In the genomic region with DNA sequence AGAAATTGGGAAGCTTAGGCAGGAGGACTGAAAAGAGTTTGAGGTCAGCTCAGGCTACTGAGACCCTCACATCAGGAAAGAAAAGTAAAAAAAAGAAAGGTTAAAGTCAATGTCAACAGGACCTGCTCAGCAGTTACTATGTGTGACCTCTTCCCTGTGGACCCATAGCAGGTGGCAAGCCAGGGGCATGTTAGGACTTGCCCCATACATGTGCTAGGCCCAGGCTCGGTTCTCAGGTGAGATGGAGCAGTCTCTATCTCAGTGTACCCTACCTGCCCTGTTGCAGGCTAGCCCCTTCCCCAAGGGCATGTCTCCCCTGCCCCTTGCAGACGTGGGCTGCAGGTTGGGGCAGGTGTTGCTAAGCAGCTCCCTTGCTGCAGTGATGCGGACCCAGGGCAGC, we compare ENCODE assay signal across 25 mouse cellular contexts. TPM values are rescaled to one million over a fixed set of nuclear protein-coding genes. Genes with fewer than 3 reads are reported as not detected.
DNase-seq lines count a peak whose midpoint lies in the region; ATAC-seq and TF ChIP-seq lines count a peak whose summit lies in the region.
"Had no signal": no experiment of that assay in that cellular context is flagged by ENCODE, and none has a peak within 500 bp of the region (broad histone marks: within the 10 kb centered on the region; RNA-seq: fewer than 3 reads in every experiment).

No protein-coding gene starts in this region.

- no peak overlapping the region for H3K4me3 ChIP-seq in midbrain, embryonic 13.5 days (replicated peaks)
- no peak overlapping the region for H3K4me3 ChIP-seq in midbrain, embryonic 10.5 days
- H3K4me3 ChIP-seq in ES-Bruce4 (ENCODE audit: low read depth, low read length): peak overlapping the region; percentile 10
- H3K4me3 ChIP-seq in stomach, postnatal 0 days (ENCODE audit: low read depth, low read length): no peak overlapping the region
- H3K4me3 ChIP-seq: forebrain, embryonic 10.5 days; forebrain, embryonic 13.5 days; heart, adult 2 months; heart, embryonic 10.5 days; heart, embryonic 13.5 days had no signal

- H3K36me3 ChIP-seq in midbrain, embryonic 13.5 days: peaks cover 85% of the 10 kb centered on the region
- H3K36me3 ChIP-seq in midbrain, embryonic 10.5 days: peaks cover 84% of the 10 kb centered on the region
- peaks cover 40% of the 10 kb centered on the region for H3K36me3 ChIP-seq in ES-Bruce4 (ENCODE audit: control insufficient read depth, insufficient read depth, low read length, poor library complexity, severe bottlenecking)
- H3K36me3 ChIP-seq in stomach, postnatal 0 days (ENCODE audit: control insufficient read depth, insufficient read depth, low read length): peaks cover 50% of the 10 kb centered on the region

- H3K27me3 ChIP-seq in midbrain, embryonic 13.5 days: no peaks in the 10 kb centered on the region
- no peaks in the 10 kb centered on the region for H3K27me3 ChIP-seq in midbrain, embryonic 10.5 days (ENCODE audit: low read depth, poor library complexity, severe bottlenecking)
- H3K27me3 ChIP-seq in ES-Bruce4 (ENCODE audit: control insufficient read depth, insufficient read depth, low read length, poor library complexity, severe bottlenecking): no peaks in the 10 kb centered on the region
- no peaks in the 10 kb centered on the region for H3K27me3 ChIP-seq in stomach, postnatal 0 days (ENCODE audit: control insufficient read depth, insufficient read depth, low read length)
- H3K27me3 ChIP-seq: forebrain, embryonic 13.5 days; heart, embryonic 13.5 days had no signal

- H3K4me1 ChIP-seq in midbrain, embryonic 13.5 days (replicated peaks): no peaks in the 10 kb centered on the region
- H3K4me1 ChIP-seq in midbrain, embryonic 10.5 days: no peaks in the 10 kb centered on the region
- peaks cover 13% of the 10 kb centered on the region for H3K4me1 ChIP-seq in ES-Bruce4 (ENCODE audit: control insufficient read depth, insufficient read depth, low read length)
- no peaks in the 10 kb centered on the region for H3K4me1 ChIP-seq in stomach, postnatal 0 days (replicated peaks; ENCODE audit: control insufficient read depth, insufficient read depth)
- H3K4me1 ChIP-seq: forebrain, embryonic 13.5 days had no signal

- no peak for TF ChIP-seq CTCF in ES-Bruce4 (IDR thresholded peaks at IDR 0.05; ENCODE audit: low read depth, low read length)
- no peak for TF ChIP-seq CTCF in stomach, postnatal 0 days (IDR thresholded peaks at IDR 0.05; ENCODE audit: low read depth)

- no peak overlapping the region for H3K27ac ChIP-seq in midbrain, embryonic 13.5 days
- H3K27ac ChIP-seq in midbrain, embryonic 10.5 days (replicated peaks): no peak overlapping the region
- H3K27ac ChIP-seq in ES-Bruce4 (ENCODE audit: insufficient read depth, low read length): peak overlapping the region; percentile 65
- H3K27ac ChIP-seq in stomach, postnatal 0 days (replicated peaks): no peak overlapping the region
- H3K27ac ChIP-seq: forebrain, embryonic 10.5 days; forebrain, embryonic 13.5 days; heart, adult 2 months; heart, embryonic 10.5 days; heart, embryonic 13.5 days; hindbrain, embryonic 14.5 days; hindbrain, postnatal 0 days had no signal

- ATAC-seq in midbrain, embryonic 13.5 days: no peak
- no peak for ATAC-seq in stomach, postnatal 0 days (ENCODE audit: low FRiP score, low TSS enrichment)
- ATAC-seq: forebrain, embryonic 13.5 days; forebrain, embryonic 16.5 days; hindbrain, postnatal 0 days; inflammation-experienced regulatory T-cells, adult 6 months; intestine, embryonic 16.5 days had no signal

- no peaks in the 10 kb centered on the region for H3K9me3 ChIP-seq in midbrain, embryonic 13.5 days
- no peaks in the 10 kb centered on the region for H3K9me3 ChIP-seq in midbrain, embryonic 10.5 days (replicated peaks)
- no peaks in the 10 kb centered on the region for H3K9me3 ChIP-seq in ES-Bruce4 (replicated peaks; ENCODE audit: control insufficient read depth, insufficient read depth, low read length, poor library complexity, severe bottlenecking)
- no peaks in the 10 kb centered on the region for H3K9me3 ChIP-seq in stomach, postnatal 0 days (ENCODE audit: control insufficient read depth, low read length)
- H3K9me3 ChIP-seq: forebrain, embryonic 10.5 days; forebrain, embryonic 13.5 days; heart, embryonic 10.5 days; heart, embryonic 13.5 days had no signal

- WGBS in midbrain, embryonic 13.5 days: 95% methylated on average over 3 of the region's 3 CpGs
- 89% methylated on average over 3 of the region's 3 CpGs for WGBS in midbrain, embryonic 10.5 days
- WGBS in stomach, postnatal 0 days: 74% methylated on average over 3 of the region's 3 CpGs

- 0 out of 2 replicates have a peak overlapping the region, but pooled peaks have one; percentile 23 for H3K9ac ChIP-seq in midbrain, embryonic 13.5 days (replicated peaks)
- peak overlapping the region; percentile 3; the same call in 1 of the 2 replicates for H3K9ac ChIP-seq in ES-Bruce4 (ENCODE audit: low read depth, poor library complexity, severe bottlenecking)
- H3K9ac ChIP-seq in stomach, postnatal 0 days (ENCODE audit: low read length): no peak overlapping the region
- H3K9ac ChIP-seq: forebrain, embryonic 13.5 days; heart, embryonic 13.5 days; hindbrain, embryonic 14.5 days had no signal

- no peak for TF ChIP-seq POLR2A in ES-Bruce4 (IDR thresholded peaks at IDR 0.05; ENCODE audit: insufficient read depth, low read length)

- DNase-seq in midbrain, embryonic 10.5 days (ENCODE audit: low spot score): no peak
- DNase-seq in R1 (ENCODE audit: low read depth, low spot score): peak; percentile 63
- no peak for DNase-seq in cerebellum, adult 11-12 months
- no peak for DNase-seq in stomach, postnatal 0 days (ENCODE audit: low spot score)
- DNase-seq: adrenal gland, adult 2 months; adrenal gland, postnatal 14 days; cerebellum, adult 11 months; cerebellum, adult 9-10 months; cerebellum, postnatal 14 days; gastrocnemius, postnatal 10 days; gastrocnemius, postnatal 36 days; heart, adult 2 months; heart, postnatal 14 days; heart, postnatal 4 days had no signal

- no peak overlapping the region for H3K4me2 ChIP-seq in midbrain, embryonic 13.5 days (replicated peaks)
- H3K4me2 ChIP-seq in stomach, postnatal 0 days (replicated peaks; ENCODE audit: low read depth): no peak overlapping the region
- H3K4me2 ChIP-seq: forebrain, embryonic 13.5 days; heart, embryonic 13.5 days; hindbrain, embryonic 14.5 days had no signal

- peak; percentile 99 for TF ChIP-seq EP300 in ES-Bruce4 (IDR thresholded peaks at IDR 0.05; ENCODE audit: insufficient read depth, low read depth, low read length)
- no peak for TF ChIP-seq EP300 in stomach, postnatal 0 days (optimal IDR thresholded peaks at IDR 0.05)

RNA-seq across cellular contexts. Expression of a gene that starts 7.9 kb away (rescaled TPM):
- polyA plus RNA-seq in midbrain, embryonic 13.5 days (2015; fragmentation: Nextera tagmentation; extraction: Ambion mirVana): 465 and 479 TPM in 2 replicates
- 385 and 393 TPM in 2 replicates for polyA plus RNA-seq in midbrain, embryonic 10.5 days (2016; fragmentation: Nextera tagmentation; extraction: Ambion mirVana)
- polyA plus RNA-seq in ES-Bruce4 (2011; ENCODE audit: insufficient read depth, insufficient read length, low read depth, missing spikeins): 152 and 177 TPM in 2 replicates
- polyA plus RNA-seq in stomach, postnatal 0 days (2015; fragmentation: Nextera tagmentation; extraction: Ambion mirVana): 584 and 595 TPM in 2 replicates

RNA-seq across cellular contexts. Expression of a gene that starts 8.1 kb away (rescaled TPM):
- 15.5 and 18.2 TPM in 2 replicates for polyA plus RNA-seq in midbrain, embryonic 13.5 days (2015; fragmentation: Nextera tagmentation; extraction: Ambion mirVana)
- polyA plus RNA-seq in midbrain, embryonic 10.5 days (2016; fragmentation: Nextera tagmentation; extraction: Ambion mirVana): 12.0 and 16.5 TPM in 2 replicates
- 23.2 and 24.2 TPM in 2 replicates for polyA plus RNA-seq in ES-Bruce4 (2011; ENCODE audit: insufficient read depth, insufficient read length, low read depth, missing spikeins)
- 19.0 and 22.8 TPM in 2 replicates for polyA plus RNA-seq in stomach, postnatal 0 days (2015; fragmentation: Nextera tagmentation; extraction: Ambion mirVana)

RNA-seq across cellular contexts. Expression of a gene that starts 36.6 kb away (rescaled TPM):
- 108 and 109 TPM in 2 replicates for polyA plus RNA-seq in midbrain, embryonic 13.5 days (2015; fragmentation: Nextera tagmentation; extraction: Ambion mirVana)
- 140 and 145 TPM in 2 replicates for polyA plus RNA-seq in midbrain, embryonic 10.5 days (2016; fragmentation: Nextera tagmentation; extraction: Ambion mirVana)
- 72.6 and 75.6 TPM in 2 replicates for polyA plus RNA-seq in ES-Bruce4 (2011; ENCODE audit: insufficient read depth, insufficient read length, low read depth, missing spikeins)
- 34.5 and 35.4 TPM in 2 replicates for polyA plus RNA-seq in stomach, postnatal 0 days (2015; fragmentation: Nextera tagmentation; extraction: Ambion mirVana)

RNA-seq across cellular contexts. Expression of a gene that starts 47.6 kb away (rescaled TPM):
- 2.9 and 4.0 TPM in 2 replicates for polyA plus RNA-seq in midbrain, embryonic 13.5 days (2015; fragmentation: Nextera tagmentation; extraction: Ambion mirVana)
- 4.1 and 5.6 TPM in 2 replicates for polyA plus RNA-seq in midbrain, embryonic 10.5 days (2016; fragmentation: Nextera tagmentation; extraction: Ambion mirVana)
- polyA plus RNA-seq in ES-Bruce4 (2011; ENCODE audit: insufficient read depth, insufficient read length, low read depth, missing spikeins): 8.1 and 10.8 TPM in 2 replicates
- polyA plus RNA-seq in stomach, postnatal 0 days (2015; fragmentation: Nextera tagmentation; extraction: Ambion mirVana): 32.4 and 37.9 TPM in 2 replicates
- polyA plus RNA-seq: inflammation-experienced regulatory T-cells, adult 6 months had no signal

RNA-seq across cellular contexts. Expression of a gene that starts 54.8 kb away (rescaled TPM):
- 63.7 TPM in 2 replicates for polyA plus RNA-seq in midbrain, embryonic 13.5 days (2015; fragmentation: Nextera tagmentation; extraction: Ambion mirVana)
- polyA plus RNA-seq in midbrain, embryonic 10.5 days (2016; fragmentation: Nextera tagmentation; extraction: Ambion mirVana): 44.7 and 45.6 TPM in 2 replicates
- 18.4 and 18.9 TPM in 2 replicates for polyA plus RNA-seq in ES-Bruce4 (2011; ENCODE audit: insufficient read depth, insufficient read length, low read depth, missing spikeins)
- 22.9 and 24.4 TPM in 2 replicates for polyA plus RNA-seq in stomach, postnatal 0 days (2015; fragmentation: Nextera tagmentation; extraction: Ambion mirVana)
